Mouse (Mus musculus) heart, embryonic 14.5 days (tissue): ENCODE measurements around the gene Rfx1. TPM values are rescaled to one million over a fixed set of nuclear protein-coding genes. Genes with fewer than 3 reads are reported as not detected.

Source experiments
- ATAC-seq: fragments of 200-750 bp; cut with Nextera tagmentation; 2 replicates; pipeline ENCODE4 v1.8.0; 2017; ENCODE audit warnings: low read depth, moderate TSS enrichment; ENCODE audit not compliant: insufficient number of reproducible peaks, insufficient read depth, low FRiP score
- H3K27ac ChIP-seq, 2 experiments: fragments of 200-500 bp in 1 of 2; fragments of 300-500 bp in 1 of 2; sonication (generic) in 1 of 2; replicated peaks in 1 of 2; 2 replicates each; pipeline ENCODE4 v1.5.1; 2012 to 2014; ENCODE audit warnings: low read depth in 2 of 2, low read length in 2 of 2, control low read depth in 1 of 2, mild to moderate bottlenecking in 1 of 2, mixed read lengths in 1 of 2; ENCODE audit not compliant: control insufficient read depth in 1 of 2, insufficient read depth in 1 of 2
- H3K27me3 ChIP-seq: fragments of 300-500 bp; sonication (generic); 2 replicates; pipeline ENCODE4 v1.6.1; 2014; ENCODE audit warnings: mild to moderate bottlenecking, low read length, control low read depth; ENCODE audit not compliant: control insufficient read depth, insufficient read depth
- H3K36me3 ChIP-seq: fragments of 300-500 bp; sonication (generic); 2 replicates; pipeline ENCODE4 v1.6.1; 2014; ENCODE audit warnings: mild to moderate bottlenecking, control low read depth, low read length, mixed read lengths; ENCODE audit not compliant: control insufficient read depth, insufficient read depth
- H3K4me1 ChIP-seq, 2 experiments: fragments of 200-500 bp in 1 of 2; fragments of 300-500 bp in 1 of 2; sonication (generic) in 1 of 2; 2 replicates each; pipeline ENCODE4 v1.6.1; 2012 to 2014; ENCODE audit warnings: low read length in 2 of 2, control low read depth in 1 of 2, mixed read lengths in 1 of 2; ENCODE audit not compliant: control insufficient read depth in 2 of 2, insufficient read depth in 2 of 2
- H3K4me2 ChIP-seq: fragments of 300-500 bp; sonication (generic); 2 replicates; pipeline ENCODE4 v1.6.1; 2014; ENCODE audit warnings: mild to moderate bottlenecking, low read length
- H3K4me3 ChIP-seq, 2 experiments: fragments of 200-500 bp in 1 of 2; fragments of 300-500 bp in 1 of 2; sonication (generic) in 1 of 2; 2 replicates each; pipeline ENCODE4 v1.5.1; 2012 to 2014; ENCODE audit warnings: low read length in 2 of 2, mild to moderate bottlenecking in 2 of 2, control low read depth in 1 of 2, low read depth in 1 of 2, moderate library complexity in 1 of 2; ENCODE audit not compliant: control insufficient read depth in 1 of 2, insufficient read depth in 1 of 2
- H3K9ac ChIP-seq: fragments of 300-500 bp; sonication (generic); 2 replicates; pipeline ENCODE4 v1.6.1; 2014; ENCODE audit warnings: mild to moderate bottlenecking, low read length
- H3K9me3 ChIP-seq: fragments of 300-500 bp; sonication (generic); 2 replicates; pipeline ENCODE4 v1.6.1; 2016; ENCODE audit warnings: low read length, control low read depth; ENCODE audit not compliant: control insufficient read depth
- WGBS: fragments of 180-500 bp; shearing (Covaris S2); extraction: QIAGEN DNeasy Blood & Tissue Kit; methylation state at CpG from one replicate; pipeline ENCODE4 v1.1.7; 2014; 5-methylcytosine and 5-hydroxymethylcytosine counted together
- microRNA counts: library from miRNA; unstranded; fragments of <30 nt; microRNA quantifications from one replicate; lab custom pipeline; 2016
- microRNA-seq: library from miRNA; unstranded; fragments of <30 nt; microRNA quantifications from one replicate; pipeline ENCODE4, GENCODE M21; 2016
- polyA plus RNA-seq: library from polyadenylated mRNA; unstranded; fragments of >200 nt; fragmentation: Nextera tagmentation; extraction: Ambion mirVana; gene quantifications from 2 replicates; pipeline ENCODE4 v1.2.1, GENCODE M21; 2014

Gene Rfx1
- polyA plus RNA-seq, 1 experiment from 2014 or later, result 6.1 TPM

DNA sequence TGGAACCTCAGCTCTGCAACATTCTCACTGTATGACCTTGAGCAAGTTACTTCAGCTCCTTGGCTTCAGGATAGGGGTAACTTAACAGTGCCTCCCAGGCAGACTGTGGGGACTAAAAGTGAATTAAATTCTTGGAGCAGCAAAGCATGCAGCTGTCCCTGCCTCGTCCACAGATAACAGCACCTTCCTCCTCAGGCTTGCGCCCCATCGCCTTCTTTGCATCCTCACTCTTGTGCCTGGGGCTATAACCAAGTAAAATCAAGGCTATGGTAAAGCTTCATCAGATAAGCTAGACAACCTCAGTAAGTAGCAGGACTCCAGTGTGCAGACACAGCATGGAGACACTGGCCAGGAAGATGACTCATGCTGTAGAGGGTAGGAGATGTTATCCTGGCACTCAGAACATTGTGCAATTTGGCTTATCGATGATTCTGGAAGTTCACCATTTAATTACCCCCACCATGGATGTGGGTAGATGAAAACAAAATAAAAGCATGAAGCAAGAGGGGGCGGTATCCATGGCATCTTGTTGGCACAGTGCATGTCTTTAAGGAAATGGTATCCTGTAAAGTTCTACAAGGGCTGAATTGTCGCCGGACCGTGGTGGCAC, 78.1 kb downstream of the Rfx1 start:
- peaks cover 55% of the 10 kb centered on the region for H3K36me3 ChIP-seq
- no peak overlapping the region for H3K27ac ChIP-seq
- no peaks in the 10 kb centered on the region for H3K27me3 ChIP-seq
- WGBS, result 89% methylated on average over 8 of the region's 8 CpGs
- no peak overlapping the region for H3K4me3 ChIP-seq
- no peaks in the 10 kb centered on the region for H3K9me3 ChIP-seq
- H3K4me2 ChIP-seq, result no peak overlapping the region
- peaks cover 8 to 14% of the 10 kb centered on the region in 2 experiments; a peak in 3 of 4 replicates for H3K4me1 ChIP-seq
- ATAC-seq, result no peak
- H3K9ac ChIP-seq, result no peak overlapping the region

MicroRNAs within 50 kb of the gene (microRNA counts, 519-probe panel; counts per million panel counts)
- microRNA mmu-miR-709 (lab: Ali Mortazavi, UCI), result 322 counts per million, percentile 70 among the panel's probes with 10 or more counts

Small RNA genes lying within 50 kb of the gene (microRNA-seq; reads per million reads assigned to microRNA genes)
- gene Mir709, result not detected

Other genes starting within 250 kb of the Rfx1 start
- 10.4 and 13.0 TPM in 2 replicates for gene Adgrl1, start 166.7 kb upstream of the Rfx1 start, polyA plus RNA-seq
- 0.51 and 0.66 TPM in 2 replicates for gene Gm10644, start 111.6 kb upstream of the Rfx1 start, polyA plus RNA-seq
- 57.2 and 60.7 TPM in 2 replicates for gene Asf1b, start 111.3 kb upstream of the Rfx1 start, polyA plus RNA-seq
- 160 and 211 TPM in 2 replicates for gene Prkaca, start 93.8 kb upstream of the Rfx1 start, polyA plus RNA-seq
- 7.3 and 8.5 TPM in 2 replicates for gene Samd1, start 69.2 kb upstream of the Rfx1 start, polyA plus RNA-seq
- 0.69 and 0.80 TPM in 2 replicates for gene 1700067K01Rik, start 65.3 kb upstream of the Rfx1 start, polyA plus RNA-seq
- 0.16 and 0.20 TPM in 2 replicates for gene 2210011C24Rik, start 54.7 kb upstream of the Rfx1 start, polyA plus RNA-seq
- gene Palm3, start 45.4 kb upstream of the Rfx1 start, polyA plus RNA-seq, result 0.13 and 1.2 TPM in 2 replicates
- 6.1 and 6.3 TPM in 2 replicates for gene Il27ra, start 24.2 kb upstream of the Rfx1 start, polyA plus RNA-seq
- not detected in 2 replicates for gene Rln3, start 21.8 kb upstream of the Rfx1 start, polyA plus RNA-seq
- gene Gm10643, start 1.7 kb upstream of the Rfx1 start, polyA plus RNA-seq, result 1.1 and 1.6 TPM in 2 replicates
- gene Dcaf15, start 37.9 kb downstream of the Rfx1 start, polyA plus RNA-seq, result 6.3 and 6.4 TPM in 2 replicates
- 0.08 and 0.16 TPM in 2 replicates for gene Podnl1, start 59.2 kb downstream of the Rfx1 start, polyA plus RNA-seq
- 9.3 and 11.8 TPM in 2 replicates for gene Cc2d1a, start 81.1 kb downstream of the Rfx1 start, polyA plus RNA-seq
- gene 4930432K21Rik, start 81.2 kb downstream of the Rfx1 start, polyA plus RNA-seq, result 0.43 and 0.63 TPM in 2 replicates
- 2.4 and 3.8 TPM in 2 replicates for gene Nanos3, start 118.4 kb downstream of the Rfx1 start, polyA plus RNA-seq
- 6.7 and 7.3 TPM in 2 replicates for gene Zswim4, start 170.2 kb downstream of the Rfx1 start, polyA plus RNA-seq
- 359 and 400 TPM in 2 replicates for gene D8Ertd738e, start 182.9 kb downstream of the Rfx1 start, polyA plus RNA-seq
- 45.4 and 48.3 TPM in 2 replicates for gene Mri1, start 190.5 kb downstream of the Rfx1 start, polyA plus RNA-seq
- gene Ccdc130, start 203.5 kb downstream of the Rfx1 start, polyA plus RNA-seq, result 17.5 and 20.8 TPM in 2 replicates